Mouse (Mus musculus): ENCODE measurements at regions not wholly inside any gene's neighbourhood (a gene's known extent, or its start where the extent isn't known, plus 50 kb on each side); places are given as distances from the start of the nearest gene placed in this dataset.
"Not testable (repeated sequence)": the region's sequence is repeated elsewhere in the genome, so short reads cannot be mapped to it uniquely, and the experiment has no call there.

DNA sequence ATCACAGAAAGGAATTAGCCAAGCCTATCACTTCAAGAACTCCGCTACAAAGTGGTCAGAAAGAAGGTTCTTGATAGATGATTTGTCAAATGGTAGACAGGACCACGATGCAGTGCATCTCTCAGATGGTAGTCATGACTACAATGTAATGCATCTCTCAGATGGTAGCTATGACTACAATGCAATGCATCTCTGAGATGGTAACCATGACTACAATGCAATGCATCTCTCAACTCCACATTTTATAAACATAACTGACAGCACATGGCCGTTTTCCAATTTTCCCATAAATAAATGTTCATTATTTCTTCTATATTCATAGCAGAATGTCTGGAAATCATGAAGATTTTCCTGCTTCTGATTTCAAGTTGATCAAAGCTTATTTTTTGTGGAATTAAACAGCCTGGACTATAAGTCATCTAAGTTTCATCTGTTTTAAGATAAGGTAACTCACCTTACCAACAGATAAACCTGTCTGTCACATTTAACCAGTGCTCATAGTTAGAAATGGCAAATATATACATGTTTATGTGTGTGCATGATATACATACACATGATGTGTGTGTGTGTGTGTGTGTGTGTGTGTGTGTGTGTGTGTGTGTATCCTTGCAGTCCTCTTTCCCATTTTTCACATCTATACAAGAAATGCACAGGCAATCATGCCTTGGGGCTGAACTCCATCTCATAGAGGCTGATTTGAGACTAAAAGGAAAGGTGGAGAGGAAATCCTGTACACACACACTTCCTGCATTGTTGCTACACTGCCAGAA is 122.4 kb downstream of the Phf3 start:
- DNase-seq (ENCODE audit: inconsistent ontology term) = no peak

DNA sequence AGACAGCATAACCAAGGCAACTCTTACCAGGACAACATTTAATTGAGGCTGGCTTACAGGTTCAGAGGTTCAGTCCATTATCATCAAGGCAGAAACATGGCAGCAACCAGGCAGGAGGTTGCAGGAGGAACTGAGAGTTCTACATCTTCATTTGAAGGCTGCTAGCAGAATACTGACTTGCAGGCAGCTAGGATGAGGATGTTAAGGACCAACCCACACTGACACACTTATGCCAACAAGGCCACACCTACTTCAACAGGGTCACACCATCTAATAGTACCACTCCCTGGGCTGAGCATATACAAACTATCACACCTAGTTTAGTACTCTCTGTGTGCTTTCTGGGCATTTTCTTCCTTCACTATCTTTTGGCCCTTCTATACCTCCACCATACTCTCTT is 131.8 kb downstream of the Phf3 start:
- no peak for DNase-seq (ENCODE audit: inconsistent ontology term)

- no peak for DNase-seq (ENCODE audit: inconsistent ontology term)
Observed at GRCm38 (mm10) chr1:30740831-30741230, 132.9 kb downstream of the Phf3 start.

DNA sequence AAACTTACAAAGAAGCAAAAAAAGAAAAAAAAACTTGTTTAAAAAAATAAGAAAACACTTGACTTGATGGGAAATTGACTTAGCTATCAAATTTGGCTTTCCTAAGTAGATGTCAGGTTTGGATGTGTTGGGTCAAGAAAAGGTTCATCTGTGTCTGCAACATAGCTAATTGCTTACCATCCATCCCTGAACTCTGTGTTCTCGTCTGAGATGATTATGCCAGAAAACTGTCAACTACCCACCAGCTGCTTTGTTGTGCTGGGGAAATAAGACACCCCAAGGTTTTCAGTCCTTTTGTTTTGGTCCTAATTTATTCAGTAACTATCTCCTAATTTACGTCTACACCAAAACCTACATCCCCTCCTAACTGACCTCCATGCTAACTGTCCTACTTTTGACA is 152.2 kb downstream of the Phf3 start:
- peak; percentile 35 for DNase-seq (ENCODE audit: inconsistent ontology term)

DNA sequence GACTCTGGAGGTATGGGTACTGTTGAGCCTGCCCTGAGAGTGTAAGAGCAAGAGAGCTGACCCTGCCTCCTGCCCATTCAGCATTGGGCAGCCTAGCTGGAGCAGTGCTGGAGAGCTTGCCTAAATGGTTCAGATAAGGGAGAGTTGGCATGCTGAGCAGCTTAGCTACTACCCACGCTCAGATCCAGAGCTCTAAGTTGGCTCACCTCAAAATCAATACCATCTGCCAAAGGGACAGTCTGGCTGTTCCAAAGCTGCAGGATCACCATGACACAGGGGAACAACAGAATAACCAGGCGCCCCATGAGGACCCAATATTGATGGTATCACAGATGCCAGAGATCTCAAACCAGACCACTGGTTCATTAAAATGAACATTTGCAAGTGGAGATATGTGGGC is 152.9 kb downstream of the Phf3 start:
- no peak for DNase-seq (ENCODE audit: inconsistent ontology term)

GRCm38 (mm10) chr1:30718578-30718977 is 155.1 kb downstream of the Phf3 start:
- peak; percentile 83 for DNase-seq (ENCODE audit: inconsistent ontology term)

GRCm38 (mm10) chr1:30716346-30716745 is 157.4 kb downstream of the Phf3 start:
- DNase-seq (ENCODE audit: inconsistent ontology term) = no peak

GRCm38 (mm10) chr1:30701116-30701515 is 172.6 kb downstream of the Phf3 start:
- no peak for DNase-seq (ENCODE audit: inconsistent ontology term)

DNA sequence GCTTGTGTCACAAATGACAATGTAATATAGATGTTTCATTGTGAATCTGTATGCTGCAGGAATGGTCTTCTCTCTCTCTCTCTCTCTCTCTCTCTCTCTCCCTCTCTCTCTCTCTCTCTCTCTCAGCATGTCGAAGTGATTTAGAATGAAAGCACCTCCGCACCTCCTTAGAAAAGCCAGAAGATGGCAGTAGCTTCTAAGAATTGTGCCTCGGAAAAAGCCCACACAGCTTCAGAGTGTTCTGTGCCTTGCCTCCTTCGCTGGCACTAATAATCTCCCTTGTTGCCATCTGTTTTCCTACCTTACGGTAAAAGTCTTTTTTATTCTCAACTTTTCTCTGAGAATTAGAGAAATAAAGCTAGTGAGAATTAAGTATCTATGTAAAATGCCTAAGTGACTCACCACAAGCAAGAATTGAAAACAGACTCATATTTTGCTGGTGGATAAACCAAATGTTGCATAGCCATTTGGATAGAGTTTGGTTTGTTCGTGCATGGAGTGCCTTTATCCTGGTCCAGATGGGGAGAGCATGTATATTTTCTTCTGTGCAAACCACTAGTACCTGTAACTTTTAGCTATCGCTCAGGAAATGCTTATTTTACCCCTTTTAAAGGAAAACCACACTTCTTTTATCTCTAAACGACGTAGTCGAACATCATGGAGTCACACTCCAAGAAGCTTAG is 173.2 kb downstream of the Phf3 start:
- peak; percentile 49 for DNase-seq (ENCODE audit: inconsistent ontology term)

DNA sequence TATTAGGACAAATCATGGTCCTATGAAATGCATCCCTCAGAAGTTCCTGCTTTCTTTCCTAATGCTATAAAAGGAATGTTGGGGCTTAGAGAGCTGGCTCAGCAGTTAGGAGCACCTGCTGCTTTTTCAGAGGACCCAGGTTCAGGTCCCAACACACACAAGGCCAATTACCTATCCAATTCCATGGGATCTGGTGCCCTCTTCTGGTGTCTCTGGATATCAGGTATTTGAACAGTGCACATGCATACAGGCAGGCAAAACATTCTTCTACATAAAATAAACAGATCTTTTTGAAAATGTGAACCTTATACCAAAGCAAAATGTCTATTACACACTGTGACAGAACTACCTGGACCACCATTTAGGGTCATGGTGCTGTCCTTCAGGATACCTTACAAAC is 177.4 kb downstream of the Phf3 start:
- no peak for DNase-seq (ENCODE audit: inconsistent ontology term)

- DNase-seq (ENCODE audit: inconsistent ontology term) = no peak
Observed at GRCm38 (mm10) chr1:30685318-30685717, 188.4 kb downstream of the Phf3 start.

DNA sequence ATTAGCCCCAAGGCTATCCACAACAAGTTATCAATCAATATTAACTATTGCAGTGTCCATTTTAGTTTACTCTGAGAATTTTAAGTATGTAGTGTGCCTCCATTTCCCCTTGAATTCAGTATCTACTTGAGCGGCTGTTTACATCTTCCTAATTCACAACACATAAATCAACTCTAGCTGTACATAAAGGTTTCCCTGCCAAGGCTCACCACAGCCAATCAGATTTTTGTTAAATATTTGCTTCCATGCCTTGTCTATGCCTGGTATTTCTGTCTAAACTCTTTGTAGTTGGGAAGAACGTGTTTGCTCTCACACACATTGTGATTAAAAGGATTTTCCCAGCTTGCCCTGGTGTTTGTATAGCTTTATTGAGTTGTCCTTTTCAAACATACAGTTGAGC is 189.8 kb downstream of the Phf3 start:
- DNase-seq (ENCODE audit: inconsistent ontology term) = no peak

- DNase-seq (ENCODE audit: inconsistent ontology term) = no peak
Observed at GRCm38 (mm10) chr1:30639807-30640206, 233.9 kb downstream of the Phf3 start.

- DNase-seq (ENCODE audit: inconsistent ontology term) = no peak
Observed at GRCm38 (mm10) chr1:30632760-30633159, 241.0 kb downstream of the Phf3 start.

GRCm38 (mm10) chr1:30627796-30628195 is 245.9 kb downstream of the Phf3 start:
- not testable (repeated sequence) for DNase-seq (ENCODE audit: inconsistent ontology term)

GRCm38 (mm10) chr1:30595122-30595730 is 278.5 kb downstream of the Phf3 start:
- peak; percentile 82 for DNase-seq (ENCODE audit: inconsistent ontology term)

DNA sequence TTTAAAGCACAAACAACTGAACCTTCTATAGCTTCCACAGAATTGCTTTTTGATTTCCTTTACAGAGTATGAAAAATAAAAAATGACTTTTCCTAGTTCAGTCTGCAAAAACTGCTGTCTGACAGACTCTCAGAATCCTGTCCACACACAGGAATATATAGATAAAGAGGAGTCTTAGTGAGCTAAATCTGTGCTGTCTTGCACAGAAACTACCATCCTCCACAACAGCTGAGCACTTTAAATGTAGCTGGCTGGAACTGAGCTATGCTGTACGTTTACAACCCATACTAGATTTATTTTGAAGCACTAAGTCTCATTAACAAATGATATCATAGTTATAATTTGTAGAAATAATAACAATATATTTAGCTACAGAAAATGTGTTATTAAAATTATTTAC is 279.7 kb downstream of the Phf3 start:
- DNase-seq (ENCODE audit: inconsistent ontology term) = no peak

GRCm38 (mm10) chr1:30590721-30591120 is 283.0 kb downstream of the Phf3 start:
- peak; percentile 46 for DNase-seq (ENCODE audit: inconsistent ontology term)

DNA sequence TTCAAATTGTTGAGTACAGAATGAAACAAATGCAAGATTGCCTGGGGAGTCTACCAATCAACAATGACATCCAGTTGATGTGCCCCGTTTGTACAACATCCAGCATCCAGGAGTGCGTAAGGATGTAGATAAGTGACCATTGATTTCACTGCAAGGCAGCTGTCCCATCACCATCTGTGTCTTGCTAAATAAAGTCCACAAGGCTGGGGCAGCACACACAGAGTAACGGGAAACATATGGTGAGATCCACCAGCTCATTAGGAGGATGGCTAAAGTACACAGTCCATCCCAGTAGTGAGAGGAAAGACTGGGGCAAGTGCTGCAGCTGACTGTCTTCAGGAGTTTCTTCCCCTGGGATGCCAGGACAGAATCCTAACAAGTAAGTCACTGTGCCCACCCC is 284.8 kb downstream of the Phf3 start:
- DNase-seq (ENCODE audit: inconsistent ontology term) = no peak

DNA sequence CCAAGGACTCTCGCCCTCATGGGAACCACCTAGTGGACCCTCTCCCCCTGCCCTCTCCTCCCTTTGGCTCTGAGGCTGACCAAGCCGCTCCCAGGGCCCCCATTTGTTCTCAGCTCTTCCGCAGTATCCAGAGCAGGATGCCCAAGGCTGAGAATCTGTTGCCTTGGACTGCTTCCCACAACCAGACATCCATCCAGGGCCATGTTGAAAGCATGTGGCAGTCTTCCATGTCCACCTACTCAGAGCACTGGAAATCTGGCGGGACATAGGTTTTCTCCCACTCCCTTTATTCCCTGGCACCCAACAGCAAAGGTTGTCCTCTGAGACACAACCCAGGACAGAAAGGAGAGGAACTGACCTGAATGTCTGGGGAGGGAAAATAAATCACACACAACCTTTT is 285.4 kb downstream of the Phf3 start:
- DNase-seq (ENCODE audit: inconsistent ontology term) = no peak

- peak; percentile 55 for DNase-seq (ENCODE audit: inconsistent ontology term)
Observed at GRCm38 (mm10) chr1:30584806-30585205, 288.9 kb downstream of the Phf3 start.

DNA sequence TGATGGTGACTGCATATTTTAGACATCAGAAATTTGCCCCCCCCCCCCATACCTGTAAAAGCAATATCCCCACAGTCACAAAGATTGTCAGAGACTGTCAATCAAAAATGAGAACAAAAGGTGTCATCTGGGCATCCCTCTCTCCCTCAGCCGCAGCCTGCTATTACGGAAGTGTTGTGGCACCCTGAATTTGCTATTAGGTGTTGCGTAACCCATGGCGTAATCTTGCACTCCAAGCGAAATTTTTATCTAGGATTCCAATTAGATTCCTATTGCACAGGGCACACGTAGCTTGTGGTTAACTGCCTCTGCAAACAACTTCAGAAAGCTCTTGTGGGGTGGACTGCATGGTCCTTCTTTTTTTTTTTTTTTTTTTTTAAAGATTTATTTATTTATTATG is 289.9 kb downstream of the Phf3 start:
- DNase-seq (ENCODE audit: inconsistent ontology term) = no peak

DNA sequence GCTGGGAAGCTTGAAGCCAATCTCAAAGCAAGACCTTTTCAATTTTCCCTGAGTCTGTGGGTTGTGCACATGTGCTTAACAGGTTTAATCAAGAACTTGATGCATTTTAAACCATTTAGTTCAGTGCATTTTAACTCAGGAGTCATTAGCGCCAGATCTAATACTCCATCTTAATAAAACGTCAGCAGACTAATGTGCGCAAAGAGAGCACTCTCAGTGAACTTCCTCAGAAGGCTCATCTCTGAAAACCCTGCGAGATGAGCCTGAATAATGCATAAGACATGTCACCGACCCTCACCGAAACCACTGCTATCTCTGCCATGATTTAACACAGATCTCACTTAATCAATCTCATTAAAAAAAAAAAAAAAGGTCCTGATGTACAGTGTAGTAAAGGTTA is 309.0 kb downstream of the Phf3 start:
- no peak for DNase-seq (ENCODE audit: inconsistent ontology term)
